ENCODE assay signal across 19 mouse cellular contexts in genomic region chr16:45693558-45693957, GRCm38 (mm10). TPM values are rescaled to one million over a fixed set of nuclear protein-coding genes. Genes with fewer than 3 reads are reported as not detected.
"Had no signal": no experiment of that assay in that cellular context is flagged by ENCODE, and none has a peak within 500 bp of the region (broad histone marks: within the 10 kb centered on the region; RNA-seq: fewer than 3 reads in every experiment).

Tmprss7 (minus strand) TSS chr16:45693658.

- H3K27me3 ChIP-seq: liver, embryonic 15.5 days; lung, embryonic 15.5 days; midbrain, embryonic 12.5 days; neural tube, embryonic 12.5 days; stomach, embryonic 15.5 days had no signal

- DNase-seq: liver, postnatal 0 days; lung, adult 2 months; lung, postnatal 14 days; lung, postnatal 36 days; right cerebral cortex, postnatal 14 days; thymus, adult 2 months; thymus, postnatal 25 days; thymus, postnatal 4 days had no signal

- H3K4me3 ChIP-seq: liver, embryonic 15.5 days; lung, embryonic 15.5 days; megakaryocyte, embryonic 14.5 days; midbrain, embryonic 12.5 days; neural tube, embryonic 12.5 days; stomach, embryonic 15.5 days had no signal

- H3K9me3 ChIP-seq: liver, embryonic 15.5 days; lung, embryonic 15.5 days; megakaryocyte, embryonic 14.5 days; midbrain, embryonic 12.5 days; neural tube, embryonic 12.5 days; stomach, embryonic 15.5 days had no signal

- H3K9ac ChIP-seq: liver, embryonic 15.5 days; liver, postnatal 0 days; lung, embryonic 15.5 days; midbrain, embryonic 12.5 days; neural tube, embryonic 12.5 days; stomach, embryonic 15.5 days had no signal

- H3K27ac ChIP-seq: liver, embryonic 15.5 days; lung, embryonic 15.5 days; macrophage; midbrain, embryonic 12.5 days; neural tube, embryonic 12.5 days; stomach, embryonic 15.5 days; stomach, postnatal 0 days had no signal

- H3K36me3 ChIP-seq: liver, embryonic 15.5 days; lung, embryonic 15.5 days; midbrain, embryonic 12.5 days; neural tube, embryonic 12.5 days; stomach, embryonic 15.5 days had no signal

- H3K4me1 ChIP-seq: liver, embryonic 15.5 days; lung, embryonic 15.5 days; megakaryocyte, embryonic 14.5 days; stomach, embryonic 15.5 days had no signal

- ATAC-seq: liver, postnatal 0 days; lung, postnatal 0 days; midbrain, embryonic 16.5 days had no signal

- H3K4me2 ChIP-seq: liver, embryonic 15.5 days; lung, embryonic 15.5 days; midbrain, embryonic 12.5 days; neural tube, embryonic 12.5 days; stomach, embryonic 15.5 days had no signal

RNA-seq across cellular contexts. Expression of gene Tmprss7, which starts in this region (rescaled TPM):
- total RNA-seq: monocyte, adult 5-6 weeks had no signal
- polyA plus RNA-seq: macrophage; stomach, embryonic 15.5 days had no signal
